Mouse (Mus musculus): ENCODE data around the gene Gabbr1. TPM values are rescaled to one million over a fixed set of nuclear protein-coding genes. Genes with fewer than 3 reads are reported as not detected.
"Not testable (repeated sequence)": the region's sequence is repeated elsewhere in the genome, so short reads cannot be mapped to it uniquely, and the experiment has no call there.

The Gabbr1 gene
- polyA plus RNA-seq, 1 experiment from 2014 or later = 18.1 TPM

- Histone ChIP-seq H3K4me2 (no peak overlapping the region), H3K27me3 (no peaks in the 10 kb centered on the region), H3K9ac (replicated peaks) (no peak overlapping the region), H3K9me3 (no peaks in the 10 kb centered on the region), H3K27ac (no peak overlapping the region), H3K4me3 (replicated peaks) (no peak overlapping the region), H3K4me1 (replicated peaks) (no peaks in the 10 kb centered on the region), H3K36me3 (peaks cover 9% of the 10 kb centered on the region)
- ATAC-seq (ENCODE audit: insufficient number of reproducible peaks, insufficient read depth, low FRiP score, low TSS enrichment, low read depth) = no peak
Measured at GRCm38 (mm10) chr17:37016333-37016732, 29.4 kb upstream of the Gabbr1 start.

- Histone ChIP-seq H3K4me2 (no peak overlapping the region), H3K4me1 (replicated peaks) (no peaks in the 10 kb centered on the region), H3K36me3 (no peaks in the 10 kb centered on the region), H3K4me3 (replicated peaks) (no peak overlapping the region), H3K9me3 (no peaks in the 10 kb centered on the region), H3K27me3 (no peaks in the 10 kb centered on the region), H3K9ac (replicated peaks) (no peak overlapping the region), H3K27ac (no peak overlapping the region)
- no peak for ATAC-seq (ENCODE audit: insufficient number of reproducible peaks, insufficient read depth, low FRiP score, low TSS enrichment, low read depth)
- 78% methylated on average over 3 of the region's 3 CpGs for WGBS
Measured at GRCm38 (mm10) chr17:37018328-37018727, 27.4 kb upstream of the Gabbr1 start.

- H3K36me3 ChIP-seq; H3K9me3 ChIP-seq; H3K27me3 ChIP-seq; H3K9ac ChIP-seq (replicated peaks); H3K4me2 ChIP-seq; H3K27ac ChIP-seq; H3K4me3 ChIP-seq (replicated peaks); ATAC-seq (ENCODE audit: insufficient number of reproducible peaks, insufficient read depth, low FRiP score, low TSS enrichment, low read depth); H3K4me1 ChIP-seq (replicated peaks): not testable (repeated sequence)
- WGBS = 91% methylated on average over 5 of the region's 5 CpGs
Measured at GRCm38 (mm10) chr17:37019242-37019641, 26.5 kb upstream of the Gabbr1 start.

- Histone ChIP-seq H3K27ac (no peak within 1 kb of the TSS), H3K4me1 (replicated peaks) (no peaks in the 10 kb centered on the region), H3K9ac (replicated peaks) (no peak within 1 kb of the TSS), H3K4me3 (replicated peaks) (no peak within 1 kb of the TSS), H3K27me3 (no peaks in the 10 kb centered on the region), H3K9me3 (no peaks in the 10 kb centered on the region), H3K4me2 (no peak within 1 kb of the TSS), H3K36me3 (no peaks in the 10 kb centered on the region)
- 70% methylated on average over 9 of the region's 9 CpGs for WGBS
- ATAC-seq (ENCODE audit: insufficient number of reproducible peaks, insufficient read depth, low FRiP score, low TSS enrichment, low read depth) = no peak
Measured at GRCm38 (mm10) chr17:37022628-37023576, 22.9 kb upstream of the Gabbr1 start, which contains the start of gene Mog. Mog (minus strand) TSS chr17:37023398.

- Histone ChIP-seq H3K27me3 (no peaks in the 10 kb centered on the region), H3K36me3 (no peaks in the 10 kb centered on the region), H3K4me3 (replicated peaks) (no peak overlapping the region), H3K4me2 (no peak overlapping the region), H3K9me3 (no peaks in the 10 kb centered on the region), H3K4me1 (replicated peaks) (no peaks in the 10 kb centered on the region), H3K9ac (replicated peaks) (no peak overlapping the region), H3K27ac (no peak overlapping the region)
- 90% methylated on average over 2 of the region's 2 CpGs for WGBS
- ATAC-seq (ENCODE audit: insufficient number of reproducible peaks, insufficient read depth, low FRiP score, low TSS enrichment, low read depth) = no peak
Measured at GRCm38 (mm10) chr17:37026425-37026824, 19.3 kb upstream of the Gabbr1 start.

- no peak for ATAC-seq (ENCODE audit: insufficient number of reproducible peaks, insufficient read depth, low FRiP score, low TSS enrichment, low read depth)
Measured at GRCm38 (mm10) chr17:37027486-37027885, 18.3 kb upstream of the Gabbr1 start.

GRCm38 (mm10) chr17:37028212-37028611 lies 17.6 kb upstream of the Gabbr1 start:
- Histone ChIP-seq H3K27ac (peak overlapping the region; percentile 97), H3K4me2 (peak overlapping the region; percentile 55), H3K9ac (replicated peaks) (peak overlapping the region; percentile 55; the same call in 1 of the 2 replicates), H3K36me3 (no peaks in the 10 kb centered on the region), H3K9me3 (no peaks in the 10 kb centered on the region), H3K27me3 (no peaks in the 10 kb centered on the region), H3K4me3 (replicated peaks) (peak overlapping the region; percentile 43), H3K4me1 (replicated peaks) (no peaks in the 10 kb centered on the region)
- ATAC-seq (ENCODE audit: insufficient number of reproducible peaks, insufficient read depth, low FRiP score, low TSS enrichment, low read depth) = peak; percentile 45
- WGBS = 4% methylated on average over 10 of the region's 10 CpGs

More at GRCm38 (mm10) chr17:37027486-37027885, 18.3 kb upstream of the Gabbr1 start:
- Histone ChIP-seq H3K27me3 (no peaks in the 10 kb centered on the region), H3K4me2 (no peak overlapping the region), H3K4me3 (replicated peaks) (no peak overlapping the region), H3K4me1 (replicated peaks) (no peaks in the 10 kb centered on the region), H3K27ac (peak overlapping the region; percentile 97), H3K9ac (replicated peaks) (no peak overlapping the region), H3K9me3 (no peaks in the 10 kb centered on the region), H3K36me3 (no peaks in the 10 kb centered on the region)
- 93% methylated on average over 4 of the region's 4 CpGs for WGBS

GRCm38 (mm10) chr17:37028683-37029120 lies 17.1 kb upstream of the Gabbr1 start:
- peak; percentile 98 for ATAC-seq (ENCODE audit: insufficient number of reproducible peaks, insufficient read depth, low FRiP score, low TSS enrichment, low read depth)
- H3K4me2 ChIP-seq = peak overlapping the region; percentile 55
- WGBS = under 1% methylated on average over 14 of the region's 14 CpGs
- H3K9ac ChIP-seq (replicated peaks) = peak overlapping the region; percentile 37; the same call in 1 of the 2 replicates
- H3K27me3 ChIP-seq = no peaks in the 10 kb centered on the region
- no peaks in the 10 kb centered on the region for H3K4me1 ChIP-seq (replicated peaks)
- peak overlapping the region; percentile 43 for H3K4me3 ChIP-seq (replicated peaks)
- H3K36me3 ChIP-seq = no peaks in the 10 kb centered on the region
- H3K9me3 ChIP-seq = no peaks in the 10 kb centered on the region
- H3K27ac ChIP-seq = peak overlapping the region; percentile 97

GRCm38 (mm10) chr17:37029162-37029561 lies 16.6 kb upstream of the Gabbr1 start:
- H3K9ac ChIP-seq (replicated peaks) = peak overlapping the region; percentile 37; the same call in 1 of the 2 replicates
- H3K27me3 ChIP-seq = no peaks in the 10 kb centered on the region
- H3K9me3 ChIP-seq = no peaks in the 10 kb centered on the region
- H3K36me3 ChIP-seq = no peaks in the 10 kb centered on the region
- H3K4me1 ChIP-seq (replicated peaks) = no peaks in the 10 kb centered on the region
- peak overlapping the region; percentile 43 for H3K4me3 ChIP-seq (replicated peaks)
- H3K4me2 ChIP-seq = peak overlapping the region; percentile 55
- H3K27ac ChIP-seq = peak overlapping the region; percentile 97
- WGBS = 68% methylated on average over 8 of the region's 8 CpGs
- 0 out of 2 replicates have a peak, but pooled peaks have one; percentile 5 for ATAC-seq (ENCODE audit: insufficient number of reproducible peaks, insufficient read depth, low FRiP score, low TSS enrichment, low read depth)

- H3K9ac ChIP-seq (replicated peaks) = no peak overlapping the region
- H3K4me2 ChIP-seq = no peak overlapping the region
- WGBS = 68% methylated on average over 2 of the region's 2 CpGs
- H3K4me3 ChIP-seq (replicated peaks) = no peak overlapping the region
- H3K9me3 ChIP-seq = no peaks in the 10 kb centered on the region
- ATAC-seq (ENCODE audit: insufficient number of reproducible peaks, insufficient read depth, low FRiP score, low TSS enrichment, low read depth) = no peak
- H3K4me1 ChIP-seq (replicated peaks) = no peaks in the 10 kb centered on the region
- H3K27ac ChIP-seq = no peak overlapping the region
- no peaks in the 10 kb centered on the region for H3K36me3 ChIP-seq
- H3K27me3 ChIP-seq = no peaks in the 10 kb centered on the region
Measured at GRCm38 (mm10) chr17:37039127-37039894, 6.5 kb upstream of the Gabbr1 start.

GRCm38 (mm10) chr17:37044651-37045244 lies 1.0 kb upstream of the Gabbr1 start:
- Histone ChIP-seq H3K4me1 (replicated peaks) (peaks cover 29% of the 10 kb centered on the region), H3K9me3 (no peaks in the 10 kb centered on the region), H3K9ac (replicated peaks) (0 out of 2 replicates have a peak overlapping the region, but pooled peaks have one; percentile 96), H3K36me3 (no peaks in the 10 kb centered on the region), H3K27ac (peak overlapping the region; percentile 88; the same call in 1 of the 2 replicates), H3K27me3 (peaks cover 12% of the 10 kb centered on the region), H3K4me2 (peak overlapping the region; percentile 91), H3K4me3 (replicated peaks) (peak overlapping the region; percentile 82)
- 76% methylated on average over 7 of the region's 7 CpGs for WGBS
- no peak for ATAC-seq (ENCODE audit: insufficient number of reproducible peaks, insufficient read depth, low FRiP score, low TSS enrichment, low read depth)

Measured in limb, embryonic 12.5 days (tissue).